Mouse (Mus musculus): ENCODE measurements around the gene Tmem158.
A peak's percentile ranks its signal among the peaks of the same experiment; 100 is the strongest.

The Tmem158 gene

DNA sequence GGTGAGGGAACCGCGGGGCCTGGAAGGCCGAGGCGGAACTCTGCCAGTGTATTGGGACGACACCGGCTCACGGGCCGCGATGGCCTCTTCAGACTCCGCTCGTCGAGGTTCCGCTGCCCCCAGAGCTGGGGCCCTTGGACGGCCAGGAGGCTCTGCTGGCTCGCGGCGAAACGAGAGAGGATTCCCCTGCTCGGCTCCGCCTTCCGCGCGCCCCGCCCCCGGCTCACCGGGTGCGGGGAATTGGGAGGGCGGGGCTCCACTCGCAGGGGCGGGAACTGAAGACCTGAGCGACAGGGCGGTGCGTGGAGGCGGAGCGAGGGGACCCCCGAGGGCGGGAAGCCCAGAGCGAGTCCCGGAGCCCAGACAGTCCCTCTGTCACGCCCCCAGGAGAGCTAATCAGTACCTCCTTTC is at the start of gene Tmem158:
Gene Tmem158, minus strand, starts transcription at position 154 of the 411 bp plus-strand sequence.
- DNase-seq = peak; percentile 93

GRCm38 (mm10) chr9:123309685-123310365 is 49.3 kb upstream of the Tmem158 start:
- DNase-seq = no peak

DNA sequence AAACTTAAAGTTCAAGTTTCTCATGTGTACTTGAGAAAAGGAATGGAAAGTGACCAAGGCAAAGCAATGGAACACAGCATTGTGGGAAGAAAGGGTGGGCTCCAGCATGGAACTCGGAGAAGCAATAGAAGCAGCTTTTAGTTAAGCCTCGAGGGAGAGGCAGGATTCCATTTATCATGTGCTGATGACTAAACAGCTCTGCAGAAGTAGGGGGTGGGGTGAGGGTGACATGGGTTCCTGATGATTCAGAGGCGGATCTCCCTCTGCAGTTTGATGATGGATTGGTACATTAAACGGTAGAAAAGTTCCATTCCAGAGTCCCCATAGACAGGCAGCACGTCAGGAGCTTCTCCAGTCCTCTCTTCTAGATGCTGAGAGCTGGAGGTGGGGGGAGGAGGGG is 48.5 kb upstream of the Tmem158 start:
- no peak for DNase-seq

DNA sequence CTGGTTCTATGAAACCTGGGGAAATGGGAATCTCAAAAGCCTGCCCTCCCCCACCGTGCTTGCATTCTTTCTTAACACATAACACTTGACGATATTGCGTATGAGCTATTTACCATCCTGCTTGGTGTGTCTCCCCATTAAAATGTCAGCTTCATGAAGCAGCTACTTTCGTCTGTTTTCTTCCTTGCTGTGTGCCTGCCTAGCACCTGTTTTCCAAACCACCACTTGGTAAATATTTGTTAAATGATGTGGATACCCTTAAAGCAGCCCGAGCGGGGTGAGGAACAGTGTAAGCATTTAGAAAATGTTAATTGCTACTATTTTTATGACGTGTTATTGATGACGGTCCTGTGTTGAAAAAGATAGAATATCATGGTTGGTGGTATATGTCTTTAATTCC is 44.4 kb upstream of the Tmem158 start:
- no peak for DNase-seq

DNA sequence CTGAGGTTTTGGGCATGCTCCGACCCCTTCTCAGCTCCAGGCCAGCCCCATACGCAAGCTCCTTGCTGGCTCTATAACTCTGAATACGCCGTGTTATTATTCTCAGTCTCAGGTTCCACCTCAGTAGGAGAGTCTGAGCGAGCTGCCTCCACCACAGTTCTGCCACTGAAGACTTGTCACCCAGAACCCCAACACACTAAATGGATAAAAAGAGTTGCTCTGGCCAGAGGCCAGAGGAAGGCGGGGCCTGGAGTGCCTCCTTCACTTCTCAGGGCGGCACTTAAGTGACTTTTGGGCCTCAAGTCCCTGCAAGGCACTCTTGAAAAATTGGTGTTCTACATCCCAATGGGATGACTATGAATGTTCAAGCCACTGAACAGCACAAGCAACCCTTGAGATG is 43.4 kb upstream of the Tmem158 start:
- DNase-seq = no peak

- no peak for DNase-seq
Observed at GRCm38 (mm10) chr9:123302759-123303313, 42.3 kb upstream of the Tmem158 start.

- DNase-seq = no peak
Observed at GRCm38 (mm10) chr9:123297862-123298261, 37.3 kb upstream of the Tmem158 start.

GRCm38 (mm10) chr9:123296229-123296628 is 35.7 kb upstream of the Tmem158 start:
- DNase-seq = no peak

GRCm38 (mm10) chr9:123294581-123294980 is 34.0 kb upstream of the Tmem158 start:
- no peak for DNase-seq

GRCm38 (mm10) chr9:123288378-123288777 is 27.8 kb upstream of the Tmem158 start:
- no peak for DNase-seq

- no peak for DNase-seq
Observed at GRCm38 (mm10) chr9:123285623-123286022, 25.1 kb upstream of the Tmem158 start.

GRCm38 (mm10) chr9:123280775-123281174 is 20.2 kb upstream of the Tmem158 start:
- DNase-seq = no peak

GRCm38 (mm10) chr9:123278003-123278402 is 17.4 kb upstream of the Tmem158 start:
- DNase-seq = no peak

GRCm38 (mm10) chr9:123275373-123275772 is 14.8 kb upstream of the Tmem158 start:
- DNase-seq = no peak

DNA sequence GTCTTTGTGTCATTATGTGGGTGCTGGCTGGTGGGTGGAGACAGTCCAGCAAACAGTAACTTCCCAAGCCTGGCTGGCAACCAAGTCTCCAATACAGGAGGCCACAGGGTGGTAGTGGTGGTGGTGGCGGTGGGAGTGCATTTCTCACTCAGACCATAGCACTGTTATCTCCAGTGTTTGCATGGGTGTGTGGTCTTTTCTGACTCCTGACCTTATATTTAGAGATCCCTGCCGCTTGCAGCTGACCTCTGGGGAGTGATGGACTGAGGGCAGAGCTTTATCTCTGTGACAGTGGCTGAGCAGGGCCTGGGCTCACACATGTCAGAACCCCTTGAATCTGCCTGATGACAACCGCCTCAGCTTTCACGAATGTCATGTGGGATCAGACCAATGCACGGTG is 14.1 kb upstream of the Tmem158 start:
- DNase-seq = no peak

DNA sequence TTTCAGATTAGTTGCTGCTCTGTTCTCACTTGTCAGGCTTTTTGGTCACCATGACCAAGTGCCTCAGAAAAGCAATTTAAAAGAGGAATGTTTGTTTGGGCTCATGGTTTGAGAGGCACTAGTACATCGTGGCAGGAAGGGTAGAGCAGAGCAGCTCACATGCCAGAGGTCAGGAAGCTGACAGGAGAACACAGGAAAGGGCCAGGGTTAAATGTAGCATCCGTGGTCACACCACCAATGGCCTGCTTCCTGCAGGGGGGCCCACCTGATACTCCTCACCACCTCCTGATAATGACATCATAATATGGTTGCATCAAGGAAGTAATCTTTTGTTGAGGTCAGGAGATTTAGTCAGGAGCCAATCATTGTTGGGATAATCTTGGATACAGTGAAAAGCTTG is 13.3 kb upstream of the Tmem158 start:
- DNase-seq = no peak

DNA sequence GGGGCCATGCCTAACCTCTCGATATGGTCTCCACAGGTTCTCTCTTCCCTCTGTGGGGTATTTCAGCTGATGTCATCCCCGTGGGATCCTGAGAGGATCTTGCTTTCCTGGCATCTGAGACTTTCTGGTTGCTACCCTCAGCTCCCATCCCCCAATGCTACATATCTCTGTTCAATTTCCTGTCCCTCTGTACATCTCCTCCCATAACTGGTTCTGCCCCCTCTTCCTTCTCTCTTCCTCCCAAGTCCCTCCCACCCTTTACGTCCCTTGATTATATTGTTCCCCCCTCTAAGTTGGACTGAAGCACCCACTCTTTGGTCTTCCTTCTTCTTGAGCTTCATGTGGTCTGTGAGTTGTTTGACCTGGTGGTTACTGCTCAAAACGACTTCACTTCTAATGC is 11.0 kb upstream of the Tmem158 start:
- DNase-seq = no peak

GRCm38 (mm10) chr9:123269906-123270558 is 9.5 kb upstream of the Tmem158 start:
- no peak for DNase-seq

GRCm38 (mm10) chr9:123259896-123260610 is 511 bp downstream of the Tmem158 start:
- DNase-seq = peak; percentile 63

- peak; percentile 63 for DNase-seq
Observed at GRCm38 (mm10) chr9:123259461-123259895, 1.1 kb downstream of the Tmem158 start.

DNA sequence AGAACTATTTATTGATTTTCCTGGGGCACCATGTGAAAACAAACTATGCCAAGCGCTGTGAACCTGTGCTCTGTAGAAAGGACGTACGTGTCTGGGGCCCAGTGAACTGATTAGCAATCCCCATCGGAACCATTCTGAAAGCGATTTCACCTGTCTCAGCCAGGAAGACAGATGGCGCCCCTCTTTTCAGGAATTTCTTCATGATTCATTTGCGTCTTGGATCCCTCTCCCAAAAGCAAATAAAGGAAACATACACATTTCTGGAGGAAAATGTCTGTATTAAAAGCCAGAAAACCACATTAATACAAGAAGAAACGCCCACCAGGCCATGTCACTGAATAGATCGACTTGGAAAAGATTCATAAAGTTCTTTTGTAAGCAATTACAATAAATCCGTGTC is 1.8 kb downstream of the Tmem158 start:
- no peak for DNase-seq

- DNase-seq = no peak
Observed at GRCm38 (mm10) chr9:123255736-123256135, 4.8 kb downstream of the Tmem158 start.

DNA sequence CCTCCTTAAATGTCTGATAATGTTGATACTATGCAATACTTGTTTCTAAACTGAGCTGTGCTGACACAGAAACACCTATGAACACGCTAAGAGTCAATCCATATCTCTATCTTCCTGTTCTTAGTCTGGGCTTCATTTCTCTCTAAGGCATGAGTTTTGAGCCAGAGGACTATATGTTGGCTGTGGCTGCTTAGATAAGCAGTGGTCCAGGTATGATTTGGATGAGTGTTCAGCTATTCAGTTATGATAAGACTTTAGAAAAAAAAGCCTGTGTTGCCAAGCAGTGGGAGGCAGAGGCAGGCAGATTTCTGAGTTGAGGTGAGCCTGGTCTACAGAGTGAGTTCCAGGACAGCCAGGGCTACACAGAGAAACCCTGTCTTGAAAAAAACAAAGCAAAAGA is 12.6 kb downstream of the Tmem158 start:
- no peak for DNase-seq

DNA sequence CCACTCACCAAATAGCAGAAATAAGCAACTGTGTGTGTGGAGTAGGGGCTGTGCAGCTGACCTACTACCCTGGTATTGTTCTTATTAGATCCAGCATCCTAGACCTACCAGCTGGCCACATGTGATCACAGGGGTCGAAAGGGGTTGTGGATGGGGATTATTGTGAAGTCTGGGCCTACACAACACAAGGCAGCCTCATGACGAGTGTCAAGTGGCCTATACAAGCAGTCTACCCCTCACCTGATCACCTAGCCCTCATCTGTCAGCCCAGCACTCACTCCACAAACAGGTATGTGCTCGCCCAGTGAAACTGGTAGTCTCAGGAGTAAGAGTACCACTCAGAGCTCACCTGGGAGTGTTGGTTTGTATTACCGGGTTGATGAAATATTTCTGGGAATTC is 15.4 kb downstream of the Tmem158 start:
- DNase-seq = no peak

Data from thymus, postnatal 14 days (tissue).